Mouse (Mus musculus): ENCODE results near the gene Heyl. TPM values are rescaled to one million over a fixed set of nuclear protein-coding genes. Genes with fewer than 3 reads are reported as not detected.

Heyl gene
- polyA plus RNA-seq (2016; fragmentation: Nextera tagmentation; extraction: Ambion mirVana), result 20.1 and 24.6 TPM in 2 replicates

DNA sequence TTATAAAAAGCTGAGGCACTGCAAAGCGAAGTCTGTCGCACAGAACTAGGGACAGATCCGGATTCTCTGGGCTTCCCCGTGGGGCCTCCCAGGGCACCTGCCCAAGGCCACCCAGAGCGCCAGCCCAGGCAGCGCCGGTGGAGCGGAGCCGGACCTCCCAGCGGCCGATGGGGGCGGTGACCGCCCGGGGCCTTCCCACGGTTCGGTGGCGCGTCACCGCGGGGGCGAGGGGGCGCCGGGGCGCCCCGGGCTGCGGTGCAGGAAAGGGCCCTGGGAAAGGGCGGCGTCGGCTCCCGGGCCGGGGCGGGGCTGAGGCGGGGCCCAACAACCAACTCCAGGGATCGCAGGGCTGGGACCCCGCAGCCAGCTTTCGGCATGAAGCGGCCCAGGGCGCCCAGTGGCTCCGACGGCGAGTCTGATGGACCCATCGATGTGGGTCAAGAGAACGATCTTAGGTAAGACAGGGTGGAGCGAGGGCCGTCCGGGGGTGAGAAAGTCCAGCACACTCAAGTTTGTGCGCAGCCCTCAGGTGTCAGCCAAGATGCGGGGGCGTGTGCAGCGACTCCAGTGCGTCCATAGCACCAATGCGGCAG, at the start of gene Heyl:
Gene Heyl, plus strand, starts transcription at position 65 of the 593 bp plus-strand sequence.
- H3K27me3 ChIP-seq (replicated peaks), result peaks cover 33% of the 10 kb centered on the region
- WGBS, result 2% methylated on average over 52 of the region's 52 CpGs
- H3K27ac ChIP-seq, result no peak within 1 kb of the TSS

DNA sequence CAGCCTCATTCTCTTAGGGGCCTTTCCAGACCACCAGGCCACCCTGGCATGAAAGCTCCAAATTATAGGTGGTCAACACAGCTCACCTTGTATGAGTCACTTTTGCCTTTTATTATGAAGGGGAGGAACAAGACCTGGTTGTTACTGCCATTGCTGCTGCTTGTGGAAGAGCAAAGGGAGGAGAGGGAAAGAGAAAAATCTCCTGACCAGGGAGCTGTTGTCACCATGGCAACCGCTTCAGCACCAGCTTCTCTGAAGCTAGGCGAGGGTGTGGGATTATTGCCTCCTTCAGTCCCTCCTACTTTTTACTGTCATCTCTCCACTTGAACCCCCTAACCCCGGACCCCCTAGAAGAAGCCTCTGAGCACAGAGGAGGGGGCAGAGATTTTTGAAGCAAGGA, 48.5 kb upstream of the Heyl start:
- H3K27me3 ChIP-seq (replicated peaks), result peaks cover 64% of the 10 kb centered on the region
- 36% methylated on average over 3 of the region's 3 CpGs for WGBS

More for the DNA sequence above, at the start of gene Heyl:
- peak within 1 kb of the TSS; percentile 83 for H3K4me2 ChIP-seq (replicated peaks)
- H3K4me3 ChIP-seq, result peak within 1 kb of the TSS; percentile 38
- peaks cover 26% of the 10 kb centered on the region for H3K4me1 ChIP-seq
- peak; percentile 37; the same call in 1 of the 2 replicates for ATAC-seq (ENCODE audit: low FRiP score, low read depth)
- no peaks in the 10 kb centered on the region for H3K36me3 ChIP-seq
- no peaks in the 10 kb centered on the region for H3K9me3 ChIP-seq
- peak within 1 kb of the TSS; percentile 54 for H3K9ac ChIP-seq

DNA sequence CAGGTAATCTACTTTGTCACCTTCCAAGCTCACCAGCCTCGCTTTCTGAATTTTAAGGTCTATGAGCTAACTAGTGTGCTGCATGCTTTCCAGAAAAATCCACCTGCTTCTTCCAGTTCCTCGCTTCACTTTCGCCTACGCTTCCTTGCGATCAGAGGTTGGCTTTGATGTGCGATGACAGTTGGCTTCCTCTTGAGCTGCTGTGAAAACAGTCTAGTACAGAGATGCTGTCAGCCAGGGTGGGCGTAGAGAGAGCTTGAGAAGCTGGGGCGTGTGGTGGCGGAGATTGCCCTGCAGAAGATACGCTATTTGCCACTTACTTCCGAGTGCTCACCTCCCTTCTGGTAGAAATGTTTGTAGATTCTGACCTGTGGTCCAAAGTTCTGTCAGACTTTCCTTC, 41.0 kb upstream of the Heyl start:
- H3K4me2 ChIP-seq (replicated peaks), result no peak overlapping the region
- no peaks in the 10 kb centered on the region for H3K4me1 ChIP-seq
- H3K27me3 ChIP-seq (replicated peaks), result peaks cover 4% of the 10 kb centered on the region; the same call in 1 of the 2 replicates
- ATAC-seq (ENCODE audit: low FRiP score, low read depth), result no peak
- H3K9ac ChIP-seq, result no peak overlapping the region
- no peak overlapping the region for H3K27ac ChIP-seq
- H3K4me3 ChIP-seq, result no peak overlapping the region
- no peaks in the 10 kb centered on the region for H3K36me3 ChIP-seq
- 88% methylated on average over 11 of the region's 11 CpGs for WGBS
- H3K9me3 ChIP-seq, result no peaks in the 10 kb centered on the region

More for the DNA sequence above, 48.5 kb upstream of the Heyl start:
- Histone ChIP-seq H3K4me2 (replicated peaks) (no peak overlapping the region), H3K27ac (no peak overlapping the region), H3K9ac (no peak overlapping the region), H3K4me1 (peaks cover 16% of the 10 kb centered on the region), H3K36me3 (no peaks in the 10 kb centered on the region), H3K9me3 (no peaks in the 10 kb centered on the region), H3K4me3 (no peak overlapping the region)
- ATAC-seq (ENCODE audit: low FRiP score, low read depth), result no peak

DNA sequence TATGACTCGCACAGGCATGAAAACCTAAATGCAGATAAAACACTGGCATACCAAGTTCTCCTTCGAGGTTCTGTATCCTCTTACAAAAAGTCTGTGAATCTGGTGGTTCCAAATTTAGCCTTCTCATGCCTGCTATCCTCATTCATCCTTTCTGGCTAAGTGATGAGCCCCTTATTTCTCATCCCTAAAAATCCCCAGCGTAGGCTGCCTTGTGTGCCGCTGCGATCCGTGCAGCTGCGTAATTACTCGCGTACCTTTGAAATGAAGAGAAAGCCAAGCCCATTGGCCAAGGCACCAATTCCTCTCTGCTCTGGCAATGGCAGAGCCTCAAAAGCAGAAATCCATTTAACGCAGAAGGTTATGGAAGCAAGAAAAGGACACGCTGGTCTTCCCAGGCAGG, 39.6 kb upstream of the Heyl start:
- H3K27ac ChIP-seq, result no peak overlapping the region
- H3K9me3 ChIP-seq, result no peaks in the 10 kb centered on the region
- no peaks in the 10 kb centered on the region for H3K36me3 ChIP-seq
- H3K4me2 ChIP-seq (replicated peaks), result no peak overlapping the region
- ATAC-seq (ENCODE audit: low FRiP score, low read depth), result no peak
- H3K4me1 ChIP-seq, result no peaks in the 10 kb centered on the region
- H3K4me3 ChIP-seq, result no peak overlapping the region
- H3K9ac ChIP-seq, result no peak overlapping the region
- peaks cover 4% of the 10 kb centered on the region; the same call in 1 of the 2 replicates for H3K27me3 ChIP-seq (replicated peaks)
- WGBS, result 90% methylated on average over 11 of the region's 11 CpGs

DNA sequence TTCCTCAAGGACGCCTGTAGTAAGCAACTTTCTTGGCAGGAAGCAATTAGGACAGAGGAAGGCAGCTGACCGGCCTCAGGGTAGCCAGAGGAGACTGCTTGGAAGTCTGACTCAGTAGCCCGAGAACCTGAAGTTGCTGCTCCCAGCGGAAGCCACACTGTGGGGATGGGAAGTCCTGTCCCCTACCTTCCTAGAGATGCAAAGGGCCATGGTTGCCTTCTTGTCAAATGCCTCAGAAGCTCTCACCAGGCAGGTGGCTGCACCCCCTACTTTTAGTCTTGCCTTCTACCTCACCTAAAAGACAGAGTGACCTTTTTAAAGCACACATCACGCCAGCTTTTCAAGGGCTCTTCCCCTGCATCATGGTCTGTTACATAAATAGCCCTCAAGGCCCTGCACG, 36.7 kb upstream of the Heyl start:
- 68% methylated on average over 6 of the region's 6 CpGs for WGBS
- H3K4me1 ChIP-seq, result peaks cover 10% of the 10 kb centered on the region
- H3K4me2 ChIP-seq (replicated peaks), result no peak overlapping the region
- H3K9me3 ChIP-seq, result no peaks in the 10 kb centered on the region
- no peak overlapping the region for H3K4me3 ChIP-seq
- no peak overlapping the region for H3K9ac ChIP-seq
- H3K36me3 ChIP-seq, result no peaks in the 10 kb centered on the region
- H3K27me3 ChIP-seq (replicated peaks), result peaks cover 16% of the 10 kb centered on the region
- no peak overlapping the region for H3K27ac ChIP-seq
- no peak for ATAC-seq (ENCODE audit: low FRiP score, low read depth)

DNA sequence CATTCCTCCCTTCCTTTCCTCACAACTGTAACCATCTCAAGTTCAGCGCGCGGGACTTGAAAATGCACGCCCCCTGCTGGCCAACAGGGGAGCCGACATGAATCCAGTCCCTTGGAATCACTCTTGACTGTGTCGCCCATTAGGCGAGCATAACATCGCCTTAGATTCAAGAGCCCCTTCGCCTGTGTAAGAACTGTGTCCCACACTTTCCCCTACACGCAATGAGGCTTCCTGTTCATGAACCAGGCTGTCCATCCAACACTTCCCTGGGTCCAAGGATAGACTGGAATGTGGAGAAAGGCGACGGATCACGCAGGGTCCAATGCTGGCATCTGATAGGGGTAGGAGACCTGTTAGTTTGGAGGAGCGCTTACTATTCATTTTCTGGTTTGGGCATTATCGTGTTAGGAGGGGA, 32.6 kb upstream of the Heyl start:
- 0 out of 2 replicates have a peak, but pooled peaks have one; percentile 41 for ATAC-seq (ENCODE audit: low FRiP score, low read depth)
- Histone ChIP-seq H3K36me3 (no peaks in the 10 kb centered on the region), H3K4me3 (peak overlapping the region; percentile 38; the same call in 1 of the 2 replicates), H3K9me3 (no peaks in the 10 kb centered on the region), H3K4me1 (peaks cover 14% of the 10 kb centered on the region), H3K27me3 (replicated peaks) (peaks cover 27% of the 10 kb centered on the region), H3K27ac (no peak overlapping the region), H3K4me2 (replicated peaks) (peak overlapping the region; percentile 83), H3K9ac (peak overlapping the region; percentile 54; the same call in 1 of the 2 replicates)
- WGBS, result 2% methylated on average over 15 of the region's 15 CpGs

DNA sequence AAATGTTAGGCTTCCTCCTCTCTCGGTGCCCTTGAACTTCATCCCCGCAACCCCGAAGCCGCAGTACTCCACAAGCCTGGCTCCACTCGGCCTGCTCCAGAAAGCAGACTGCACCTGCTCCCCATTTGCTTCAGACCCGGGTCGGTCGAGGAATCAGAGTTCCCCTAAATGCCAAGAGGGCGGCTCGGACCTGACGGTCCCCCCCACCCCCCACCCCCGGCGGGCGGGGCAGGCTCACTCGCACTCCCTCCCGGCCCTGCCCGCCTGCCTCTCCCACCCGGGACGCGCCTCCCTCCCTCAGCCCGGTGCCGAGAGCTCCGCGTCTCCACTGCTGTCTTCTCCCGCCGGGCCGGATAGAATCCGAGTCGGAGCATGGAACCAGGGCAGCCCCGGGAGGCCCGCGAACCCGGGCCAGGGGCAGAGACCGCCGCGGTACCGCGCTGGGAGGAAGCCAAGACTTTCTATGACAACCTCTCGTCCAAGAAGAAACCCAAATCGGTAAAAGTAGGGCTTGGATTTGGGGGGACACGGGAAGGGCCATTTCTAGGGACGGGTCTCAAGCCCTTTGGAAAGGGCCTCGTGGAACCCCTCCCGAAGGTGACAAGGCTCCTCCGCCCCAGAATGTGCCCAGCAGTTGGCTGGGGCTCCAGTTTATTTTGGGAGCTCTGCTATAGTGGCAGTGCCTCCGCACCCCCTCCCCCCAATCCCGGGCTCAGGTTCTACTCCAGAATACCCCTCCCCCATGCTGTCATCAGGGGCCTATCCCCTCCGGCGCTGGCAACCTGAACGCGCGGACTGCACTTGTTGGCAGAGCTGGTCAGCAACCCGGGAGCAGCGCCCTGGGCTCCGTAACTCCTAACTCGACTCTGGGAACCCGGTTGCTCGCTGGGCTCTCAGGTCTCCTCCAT, 31.9 kb upstream of the Heyl start, which contains the start of gene Nt5c1a:
Gene Nt5c1a, plus strand, starts transcription at position 319 of the 908 bp plus-strand sequence.
- peaks cover 27% of the 10 kb centered on the region for H3K27me3 ChIP-seq (replicated peaks)
- H3K4me2 ChIP-seq (replicated peaks), result peak within 1 kb of the TSS; percentile 83
- 0 out of 2 replicates have a peak, but pooled peaks have one; percentile 44 for ATAC-seq (ENCODE audit: low FRiP score, low read depth)
- no peaks in the 10 kb centered on the region for H3K36me3 ChIP-seq
- H3K9ac ChIP-seq, result peak within 1 kb of the TSS; percentile 54
- H3K9me3 ChIP-seq, result no peaks in the 10 kb centered on the region
- H3K27ac ChIP-seq, result no peak within 1 kb of the TSS
- H3K4me1 ChIP-seq, result peaks cover 14% of the 10 kb centered on the region
- 1% methylated on average over 58 of the region's 58 CpGs for WGBS
- H3K4me3 ChIP-seq, result peak within 1 kb of the TSS; percentile 38

DNA sequence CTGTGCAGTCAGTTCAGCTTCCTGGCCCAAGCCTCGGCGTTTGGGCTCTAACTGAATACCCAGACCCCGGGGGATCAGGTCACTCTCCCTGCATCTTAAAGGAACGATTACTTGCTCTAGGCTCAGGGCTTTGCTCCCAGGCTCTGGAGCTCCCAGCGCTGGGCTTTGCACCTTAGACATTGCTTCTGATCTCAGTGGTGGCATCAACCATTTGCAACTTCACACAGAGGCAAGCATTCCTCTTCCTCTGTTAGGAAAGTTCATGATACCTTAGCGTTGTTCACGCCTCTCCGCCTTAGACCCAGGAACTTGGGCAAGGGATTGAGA, 31.3 kb upstream of the Heyl start:
- WGBS, result 8% methylated on average over 8 of the region's 8 CpGs
- ATAC-seq (ENCODE audit: low FRiP score, low read depth), result no peak
- Histone ChIP-seq H3K4me1 (peaks cover 14% of the 10 kb centered on the region), H3K4me3 (0 out of 2 replicates have a peak overlapping the region, but pooled peaks have one; percentile 38), H3K9ac (no peak overlapping the region), H3K9me3 (no peaks in the 10 kb centered on the region), H3K27me3 (replicated peaks) (peaks cover 27% of the 10 kb centered on the region), H3K4me2 (replicated peaks) (peak overlapping the region; percentile 83), H3K27ac (no peak overlapping the region), H3K36me3 (no peaks in the 10 kb centered on the region)

DNA sequence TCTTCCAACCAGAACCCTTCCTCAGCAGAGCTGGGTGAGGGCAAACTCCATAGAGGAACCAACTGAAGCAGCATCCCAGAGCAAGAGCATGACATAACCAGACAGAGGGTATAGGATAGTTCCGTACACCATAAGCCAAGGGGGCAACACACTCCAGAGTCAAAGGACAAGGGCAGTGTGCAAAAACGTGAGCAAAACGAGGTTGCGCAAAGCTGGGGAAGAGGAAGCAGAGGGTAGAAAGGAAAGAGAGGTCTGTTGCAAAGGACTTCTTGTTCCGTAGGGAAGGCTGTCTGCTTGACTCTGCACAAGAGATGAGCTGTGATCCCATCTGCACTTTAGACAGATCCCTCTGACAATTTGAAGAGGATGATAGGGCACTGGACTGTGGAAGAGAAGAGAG, 26.0 kb upstream of the Heyl start:
- 81% methylated on average over 5 of the region's 5 CpGs for WGBS
- H3K9me3 ChIP-seq, result no peaks in the 10 kb centered on the region
- no peaks in the 10 kb centered on the region for H3K36me3 ChIP-seq
- H3K9ac ChIP-seq, result no peak overlapping the region
- H3K4me3 ChIP-seq, result no peak overlapping the region
- no peak overlapping the region for H3K27ac ChIP-seq
- peaks cover 5% of the 10 kb centered on the region for H3K27me3 ChIP-seq (replicated peaks)
- no peaks in the 10 kb centered on the region for H3K4me1 ChIP-seq
- no peak for ATAC-seq (ENCODE audit: low FRiP score, low read depth)
- H3K4me2 ChIP-seq (replicated peaks), result no peak overlapping the region

DNA sequence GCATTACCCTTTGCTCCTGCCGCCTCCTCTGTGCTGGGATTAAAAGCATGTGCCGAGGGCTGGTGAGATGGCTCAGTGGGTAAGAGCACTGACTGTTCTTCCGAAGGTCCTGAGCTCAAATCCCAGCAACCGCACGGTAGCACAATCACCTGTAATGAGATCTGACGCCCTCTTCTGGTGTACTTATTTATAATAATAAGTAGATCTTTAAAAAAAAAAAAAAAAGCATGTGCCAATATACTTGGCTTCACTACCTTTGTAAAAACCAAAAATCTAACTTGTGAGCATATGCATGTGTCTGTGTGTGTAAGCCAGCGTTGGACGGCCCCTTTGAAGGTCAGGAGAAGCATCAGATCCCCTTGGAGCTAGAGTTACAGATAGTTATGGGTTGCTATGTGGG, 22.4 kb upstream of the Heyl start:
- Histone ChIP-seq H3K9me3 (no peaks in the 10 kb centered on the region), H3K4me1 (no peaks in the 10 kb centered on the region), H3K9ac (no peak overlapping the region), H3K4me3 (no peak overlapping the region), H3K36me3 (no peaks in the 10 kb centered on the region), H3K4me2 (replicated peaks) (no peak overlapping the region), H3K27ac (no peak overlapping the region), H3K27me3 (replicated peaks) (peaks cover 5% of the 10 kb centered on the region)
- WGBS, result 63% methylated on average over 8 of the region's 8 CpGs
- ATAC-seq (ENCODE audit: low FRiP score, low read depth), result no peak

DNA sequence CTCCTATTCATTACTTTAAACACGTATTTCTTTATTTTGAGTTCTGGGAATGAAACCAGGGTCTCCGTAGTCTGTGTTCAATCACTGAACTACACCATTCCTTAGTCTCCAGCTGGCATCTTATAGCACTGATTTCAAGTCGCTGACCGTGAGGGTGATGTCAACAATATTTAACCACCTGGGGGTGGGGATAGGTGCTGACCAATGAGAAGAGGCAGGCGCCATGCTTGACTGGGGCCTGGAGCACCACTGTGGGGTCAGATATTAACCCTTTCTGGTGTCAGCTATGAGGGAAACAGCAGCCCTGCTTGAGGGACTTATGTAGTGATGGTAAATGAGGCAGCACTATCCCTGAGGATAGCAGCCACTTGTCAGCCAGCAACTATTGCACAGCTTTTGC, 21.9 kb upstream of the Heyl start:
- no peak overlapping the region for H3K9ac ChIP-seq
- no peaks in the 10 kb centered on the region for H3K4me1 ChIP-seq
- ATAC-seq (ENCODE audit: low FRiP score, low read depth), result no peak
- WGBS, result 58% methylated on average over 5 of the region's 5 CpGs
- H3K4me3 ChIP-seq, result no peak overlapping the region
- no peak overlapping the region for H3K4me2 ChIP-seq (replicated peaks)
- peaks cover 5% of the 10 kb centered on the region for H3K27me3 ChIP-seq (replicated peaks)
- H3K36me3 ChIP-seq, result no peaks in the 10 kb centered on the region
- no peak overlapping the region for H3K27ac ChIP-seq
- no peaks in the 10 kb centered on the region for H3K9me3 ChIP-seq

DNA sequence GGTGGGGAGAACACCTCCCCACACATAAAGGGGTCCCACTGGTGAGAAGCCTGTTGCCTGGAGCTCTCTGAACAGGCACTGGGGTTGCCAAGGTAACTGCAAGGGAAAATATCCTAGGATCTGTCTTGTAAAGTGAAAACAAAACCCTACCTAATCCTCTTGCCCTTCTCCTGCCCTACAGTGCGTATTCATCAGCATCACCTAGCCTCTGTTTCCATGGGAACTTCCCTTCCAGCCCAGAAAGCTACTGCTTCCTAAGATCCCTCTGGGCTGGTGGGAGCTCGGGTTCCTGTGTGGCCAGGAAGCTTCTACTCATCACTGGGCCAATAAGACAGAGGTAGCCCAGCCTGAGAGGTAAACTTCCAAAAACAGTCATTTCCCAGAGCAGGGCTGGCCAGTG, 21.0 kb upstream of the Heyl start:
- Histone ChIP-seq H3K4me1 (no peaks in the 10 kb centered on the region), H3K4me3 (no peak overlapping the region)
- 58% methylated on average over 2 of the region's 2 CpGs for WGBS

More for the DNA sequence above, 21.0 kb upstream of the Heyl start:
- ATAC-seq (ENCODE audit: low FRiP score, low read depth), result no peak
- Histone ChIP-seq H3K4me2 (replicated peaks) (no peak overlapping the region), H3K27me3 (replicated peaks) (peaks cover 5% of the 10 kb centered on the region; the same call in 1 of the 2 replicates), H3K9me3 (no peaks in the 10 kb centered on the region), H3K27ac (no peak overlapping the region), H3K36me3 (no peaks in the 10 kb centered on the region), H3K9ac (no peak overlapping the region)

All from neural tube, embryonic 12.5 days (tissue).